Mouse (Mus musculus) layer of hippocampus, postnatal 14 days (tissue): ENCODE measurements around the gene 1700011L22Rik. TPM values are rescaled to one million over a fixed set of nuclear protein-coding genes. Genes with fewer than 3 reads are reported as not detected.

ENCODE experiments used
- DNase-seq, 2 experiments: peaks; one replicate each; pipeline ENCODE4 v3.0.0; 2021 to 2022; ENCODE audit warnings: low spot score in 2 of 2, mixed read lengths in 1 of 2
- long read RNA-seq, 2 experiments: library from polyadenylated mRNA; stranded (forward); transcript quantifications; one replicate each; pipeline ENCODE4 v2.0.0; 2021
- total RNA-seq, 2 experiments: library from RNA; stranded (reverse); gene quantifications; 2 replicates each; pipeline ENCODE4 v1.2.3; 2021

Gene 1700011L22Rik
- not detected for total RNA-seq
- long read RNA-seq, experiment 1 = 0 reads
- long read RNA-seq, experiment 2 = 0 reads

DNA sequence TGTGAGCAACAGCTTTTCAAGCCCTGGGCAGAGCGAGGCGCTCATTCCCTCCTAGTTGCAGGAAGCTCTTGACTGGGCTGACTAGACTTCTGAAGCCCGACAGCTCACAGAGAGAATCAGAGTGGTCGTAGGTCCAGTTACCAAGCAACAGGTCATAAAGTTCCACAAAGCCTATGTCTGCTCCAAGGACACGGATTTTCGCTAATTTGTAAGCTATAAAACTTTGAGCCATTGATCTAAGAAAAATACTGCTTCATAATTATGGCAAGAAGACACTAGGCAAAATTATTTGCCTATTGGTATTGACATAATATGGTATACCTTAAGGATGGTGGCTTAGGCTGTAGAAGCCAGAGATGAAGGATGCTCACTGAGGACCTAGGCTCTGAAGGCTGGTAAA lies at the start of gene 1700011L22Rik:
Gene 1700011L22Rik, minus strand, starts transcription at position 101 of the 400 bp plus-strand sequence.
- DNase-seq = no peak

DNA sequence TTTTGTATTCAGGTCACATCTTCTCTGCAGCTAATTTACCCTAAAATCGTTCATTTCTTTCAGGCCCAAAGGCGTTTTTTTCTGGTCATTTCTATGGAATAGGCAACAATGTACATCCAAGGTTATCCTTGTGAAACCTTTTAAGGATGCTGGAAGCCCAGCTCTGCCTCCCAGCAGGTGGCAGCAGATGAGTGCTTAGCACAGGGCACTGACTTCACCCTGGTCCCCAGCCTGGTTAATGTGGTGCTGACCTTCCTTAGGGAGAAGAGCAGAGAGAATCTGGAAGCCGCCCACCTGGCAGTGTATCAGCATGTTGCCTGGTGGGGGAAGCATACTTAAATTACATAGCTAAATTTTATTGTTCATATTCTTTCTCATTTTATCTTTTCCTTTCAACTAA lies 49.4 kb upstream of the 1700011L22Rik start:
- peak; percentile 43 to 69 for DNase-seq

DNA sequence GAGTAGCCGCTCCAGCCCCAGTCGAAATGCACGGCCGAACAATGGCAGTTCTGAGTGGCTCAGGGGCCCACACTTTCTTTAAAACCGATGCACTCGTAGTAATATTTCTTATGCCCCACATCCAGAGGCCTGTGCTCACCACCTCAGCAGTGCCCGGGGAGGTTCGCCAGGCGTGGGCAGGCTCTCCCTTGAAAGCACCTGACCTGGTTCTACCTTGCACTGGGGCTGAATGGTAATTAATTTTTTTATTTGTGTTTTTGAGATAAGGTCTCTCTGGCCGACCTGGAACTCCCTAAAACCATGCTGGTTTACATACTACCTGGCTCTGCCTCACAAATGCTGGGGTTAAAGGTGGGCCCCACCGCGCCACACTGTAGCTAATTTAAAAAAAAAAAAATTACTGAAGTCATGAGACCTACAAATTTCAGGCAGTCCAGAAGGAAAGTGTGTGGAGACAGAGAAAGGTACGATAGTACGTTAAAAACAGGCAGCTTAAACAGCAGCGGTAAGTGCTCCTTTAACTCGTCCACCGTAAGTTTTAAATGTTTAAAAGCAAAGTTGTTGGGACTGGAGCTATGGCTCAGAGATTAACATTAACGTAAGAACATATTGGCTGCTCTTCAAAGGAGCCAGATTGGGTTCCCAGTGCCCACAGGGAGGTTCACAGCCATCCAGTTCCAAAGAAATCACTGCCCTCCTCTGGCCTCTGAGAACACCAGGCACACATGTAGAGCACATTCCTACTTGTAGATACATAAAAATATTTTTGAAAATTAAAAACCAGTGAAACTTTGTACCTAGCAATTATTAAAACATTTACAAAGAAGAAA lies 47.1 kb upstream of the 1700011L22Rik start:
- no peak for DNase-seq

DNA sequence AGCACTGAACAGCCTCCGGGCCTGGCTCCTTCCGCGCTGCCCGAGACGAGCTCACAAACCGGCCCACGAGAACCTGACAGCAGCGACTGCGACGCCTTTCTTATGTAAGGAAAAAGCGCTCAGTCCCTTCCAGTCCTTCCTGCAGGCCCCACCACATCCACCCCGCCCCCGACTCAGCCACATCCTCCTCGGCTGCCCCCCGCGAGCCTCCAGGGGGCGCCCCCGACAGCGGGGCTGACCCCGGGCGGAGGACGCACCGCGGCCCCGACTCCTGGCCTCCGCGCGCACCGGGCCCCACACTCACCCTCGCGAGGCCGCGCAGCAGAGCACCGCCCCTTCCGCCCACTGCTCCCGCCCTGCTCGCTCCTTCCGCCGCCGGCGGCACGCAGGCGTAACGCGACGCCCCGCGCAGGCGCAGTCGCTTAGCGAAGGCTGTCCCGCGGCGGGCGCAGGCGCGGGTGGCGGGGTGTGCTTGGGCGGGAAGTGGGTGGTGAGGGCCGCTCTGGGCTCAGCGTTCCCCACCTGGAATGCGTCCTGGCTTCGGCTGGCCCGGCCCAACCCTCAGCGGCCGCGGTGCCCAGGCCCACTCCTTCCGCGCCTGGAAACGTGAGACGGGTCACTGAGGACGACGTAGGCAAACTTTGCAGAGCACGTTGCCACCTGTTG lies 46.4 kb upstream of the 1700011L22Rik start, which contains the start of gene Mmaa:
Gene Mmaa, minus strand, starts transcription at position 328 of the 666 bp plus-strand sequence.
- DNase-seq = peak; percentile 95 to 96

DNA sequence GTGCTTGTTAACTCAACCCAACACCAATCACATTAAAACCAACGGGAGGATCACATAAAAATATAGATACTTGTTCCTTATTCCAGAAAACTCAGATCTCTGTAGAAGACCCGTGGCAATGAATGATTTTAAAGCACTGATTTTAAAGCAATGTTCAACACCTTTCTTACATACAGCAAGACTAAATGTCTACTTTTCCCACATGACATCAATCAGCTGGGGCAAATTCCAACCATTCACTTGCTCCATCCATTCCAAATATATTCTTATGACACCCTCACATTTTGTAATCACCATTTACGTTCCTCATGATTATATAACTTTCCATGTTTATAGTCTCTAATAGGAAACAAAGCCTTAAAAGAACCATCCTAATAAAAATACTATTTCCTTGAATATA lies 45.5 kb upstream of the 1700011L22Rik start:
- no peak for DNase-seq

DNA sequence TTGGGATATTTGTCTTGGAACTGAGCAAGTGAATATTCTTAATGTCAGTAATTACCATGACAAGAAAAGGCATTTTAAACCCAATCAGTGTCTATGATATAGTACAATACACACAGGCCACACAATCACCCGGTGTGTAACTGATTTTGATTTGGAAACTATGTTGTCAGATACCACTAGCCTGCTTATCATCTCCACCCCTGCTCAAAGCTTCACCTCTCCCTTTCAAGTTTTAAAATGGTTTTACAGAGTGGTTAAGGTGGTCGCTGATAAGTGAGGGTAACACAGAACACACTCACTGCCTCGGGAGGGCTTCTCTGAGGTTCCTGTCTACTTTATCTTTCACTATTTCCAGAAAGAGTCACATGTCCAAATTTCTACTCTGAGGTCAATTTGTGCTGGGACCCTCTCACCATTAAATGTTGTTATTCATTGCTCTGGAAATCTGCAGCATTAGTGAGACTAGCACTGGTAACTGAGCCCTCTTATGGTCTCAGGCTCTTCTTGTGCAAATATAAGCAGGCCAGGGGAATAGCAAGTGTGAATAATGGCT lies 44.4 kb upstream of the 1700011L22Rik start:
- no peak for DNase-seq

DNA sequence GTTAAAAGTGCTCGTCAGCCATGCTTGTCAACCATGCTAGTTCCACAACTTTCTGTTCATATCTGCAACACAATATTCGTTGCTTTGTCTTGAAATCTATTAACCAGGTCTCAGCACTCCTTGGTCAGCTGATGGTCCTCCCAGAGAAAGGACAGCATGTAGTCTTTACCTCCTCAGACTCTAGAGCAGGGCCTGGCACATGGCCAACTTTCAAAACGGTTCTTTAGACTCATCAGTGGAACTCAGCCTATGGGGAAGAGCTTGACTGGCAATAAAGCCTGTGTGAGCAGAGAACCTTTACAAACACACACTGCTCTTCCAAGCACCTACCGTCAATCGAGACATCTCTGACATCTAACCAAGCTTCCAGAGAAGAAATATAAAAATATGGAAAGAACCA lies 41.2 kb upstream of the 1700011L22Rik start:
- DNase-seq = no peak

DNA sequence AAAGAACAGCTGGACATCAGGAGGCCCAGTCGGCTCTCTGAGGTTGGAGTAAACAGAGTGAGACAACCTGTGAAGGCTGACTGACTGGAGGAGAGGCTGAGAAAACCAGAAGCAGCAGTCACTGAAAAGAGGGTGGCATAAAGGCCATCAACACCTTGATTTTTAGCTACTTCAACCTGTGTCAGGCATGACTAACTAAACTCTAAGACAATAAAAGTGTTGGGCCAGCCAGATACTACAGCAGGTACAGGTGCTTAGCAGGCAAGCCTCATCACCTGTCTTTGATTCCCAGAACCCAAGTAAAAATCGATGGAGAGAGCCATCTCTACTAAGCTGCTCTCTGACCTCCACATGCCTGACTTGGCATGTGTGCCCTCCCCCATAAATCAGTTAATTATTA lies 40.3 kb upstream of the 1700011L22Rik start:
- DNase-seq = no peak

DNA sequence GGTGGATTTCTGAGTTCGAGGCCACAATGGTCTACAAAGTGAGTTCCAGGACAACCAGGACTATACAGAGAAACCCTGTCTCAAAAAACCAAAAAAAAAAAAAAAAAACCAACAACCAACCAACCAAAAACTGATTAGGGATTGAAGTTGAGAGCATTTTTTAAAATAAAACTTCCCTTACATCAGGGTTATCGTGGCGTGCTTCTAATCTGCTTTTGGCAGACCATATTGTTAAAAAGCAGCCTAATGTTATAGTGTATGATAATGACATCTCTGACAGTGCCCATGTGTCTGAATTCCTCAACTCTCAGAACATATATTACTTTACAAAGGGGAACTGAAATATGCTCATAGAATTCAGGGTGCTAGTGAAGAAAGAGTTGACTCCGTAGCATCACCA lies 39.9 kb upstream of the 1700011L22Rik start:
- DNase-seq = no peak

DNA sequence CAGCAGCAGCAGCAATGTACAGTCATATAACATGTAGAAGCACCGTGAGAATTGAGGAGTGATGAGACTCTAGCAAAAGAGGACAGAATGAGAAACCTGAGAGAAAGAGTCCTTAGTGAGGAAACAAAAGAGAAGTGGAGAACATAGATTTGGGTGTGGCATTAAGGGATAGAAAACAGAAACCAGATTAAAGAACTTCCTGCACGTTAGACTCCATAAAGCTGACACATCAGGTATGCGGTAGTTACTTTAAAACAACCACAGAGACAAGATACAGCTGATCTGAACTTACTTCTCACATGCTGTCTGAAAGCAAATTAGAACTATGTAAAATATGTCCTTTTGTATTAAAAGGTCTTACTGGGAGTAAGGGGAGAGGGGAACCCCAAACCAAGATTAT lies 38.1 kb upstream of the 1700011L22Rik start:
- no peak for DNase-seq

DNA sequence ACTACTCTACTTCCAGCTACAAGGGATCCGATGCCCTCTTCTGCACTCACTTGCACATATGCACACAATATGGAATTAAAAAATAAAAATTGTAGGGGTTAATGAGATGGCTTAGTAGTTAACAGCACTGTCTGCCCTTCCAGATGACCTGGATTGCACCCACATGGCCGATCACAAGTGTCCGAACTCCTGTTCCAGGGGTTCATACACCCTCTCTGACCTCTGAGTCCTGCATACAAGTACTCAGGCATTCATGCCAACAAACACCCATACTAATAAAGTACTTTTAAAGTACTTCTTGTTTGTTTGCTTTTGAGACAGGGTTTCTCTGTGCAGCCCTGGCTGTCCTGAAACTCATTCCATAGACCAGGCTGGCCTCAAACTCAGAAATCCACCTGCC lies 36.3 kb upstream of the 1700011L22Rik start:
- no peak for DNase-seq

DNA sequence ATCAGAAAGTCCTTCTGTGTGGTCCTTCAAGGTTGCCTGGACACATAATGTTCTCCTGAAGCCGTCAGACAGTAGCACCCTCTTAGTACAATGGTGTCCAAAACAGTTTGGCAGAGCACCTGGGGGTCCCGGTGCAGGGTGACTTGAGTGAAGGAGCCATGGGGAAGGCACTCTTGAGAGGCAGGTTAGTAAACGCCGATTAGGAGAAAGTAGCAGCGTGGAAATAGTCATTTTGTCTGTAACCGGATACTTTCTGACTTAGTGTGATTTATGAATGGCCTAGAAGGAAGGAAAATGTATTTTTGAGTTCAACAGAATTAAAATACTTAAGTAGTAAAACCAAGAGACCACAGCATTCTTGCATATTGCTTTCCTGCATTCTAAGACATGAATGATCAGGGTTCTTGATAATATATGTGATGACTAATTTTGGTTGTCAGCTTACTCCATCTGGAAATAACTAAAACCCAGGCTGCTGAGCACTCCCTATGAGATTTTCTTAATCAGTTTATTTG lies 33.1 kb upstream of the 1700011L22Rik start:
- DNase-seq = no peak

DNA sequence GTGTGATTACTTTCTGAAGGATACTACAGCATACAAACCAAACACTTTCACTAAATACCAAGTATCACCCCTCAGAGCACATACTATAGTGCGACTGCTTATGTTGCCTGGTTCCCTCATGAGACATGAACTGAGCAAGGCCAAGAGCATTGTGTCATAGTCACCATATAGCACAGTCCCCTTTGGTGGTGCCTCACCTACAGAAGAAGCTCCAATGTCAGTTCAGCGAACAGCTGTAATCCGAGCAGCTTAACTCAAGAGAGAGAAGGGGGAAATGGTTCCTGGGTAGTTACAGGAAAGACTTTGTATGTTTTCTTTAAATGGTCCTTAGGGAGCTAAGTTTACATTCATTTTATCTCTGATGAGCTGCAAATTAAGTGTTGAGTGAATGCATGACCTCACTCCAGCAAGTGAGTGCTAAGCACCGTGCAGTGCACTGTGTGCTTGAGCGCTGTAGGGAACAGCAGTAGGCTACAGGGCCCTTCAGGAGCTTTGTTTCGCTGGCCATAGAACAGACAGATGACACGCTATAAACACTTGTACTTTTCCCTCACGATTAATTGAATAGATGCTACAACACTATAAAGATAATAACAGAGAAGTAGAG lies 29.0 kb upstream of the 1700011L22Rik start:
- DNase-seq = no peak

DNA sequence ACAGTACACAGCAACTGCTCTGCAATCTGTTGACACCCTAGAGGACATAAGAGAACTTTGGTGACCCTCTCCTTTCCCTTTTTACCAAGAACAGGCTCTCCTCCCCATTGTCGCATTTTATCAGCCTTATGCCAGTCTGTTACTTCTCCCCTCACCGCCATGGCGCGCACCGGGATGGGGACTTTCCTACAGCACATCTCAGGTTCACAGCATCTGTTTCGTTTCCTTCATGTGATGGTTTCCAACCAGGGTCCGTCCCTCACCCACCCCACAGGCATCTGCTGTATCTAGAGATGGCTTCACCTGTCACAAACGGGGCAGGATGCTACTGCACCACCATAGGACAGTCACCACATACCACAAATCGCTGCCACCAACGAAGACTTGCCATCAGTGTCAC lies 26.6 kb upstream of the 1700011L22Rik start:
- DNase-seq = no peak

DNA sequence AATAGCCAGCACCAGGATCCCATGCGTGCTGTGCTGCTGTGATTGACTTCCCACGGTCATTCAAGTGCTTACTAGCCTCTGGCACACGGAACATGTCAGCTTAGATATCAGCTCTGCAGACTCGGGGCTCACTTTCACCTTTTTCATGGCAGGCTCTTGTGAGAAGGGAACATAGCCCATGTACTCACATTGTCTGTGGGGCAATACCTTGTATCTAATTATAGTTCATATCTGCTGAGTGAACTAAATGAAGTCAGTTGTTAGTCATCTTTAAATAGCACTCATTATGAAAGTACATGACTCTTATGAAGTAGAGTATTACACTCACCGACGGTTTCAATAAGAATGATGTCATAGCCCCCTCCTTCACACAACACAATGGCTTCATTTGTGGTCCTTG lies 25.4 kb upstream of the 1700011L22Rik start:
- DNase-seq = no peak

DNA sequence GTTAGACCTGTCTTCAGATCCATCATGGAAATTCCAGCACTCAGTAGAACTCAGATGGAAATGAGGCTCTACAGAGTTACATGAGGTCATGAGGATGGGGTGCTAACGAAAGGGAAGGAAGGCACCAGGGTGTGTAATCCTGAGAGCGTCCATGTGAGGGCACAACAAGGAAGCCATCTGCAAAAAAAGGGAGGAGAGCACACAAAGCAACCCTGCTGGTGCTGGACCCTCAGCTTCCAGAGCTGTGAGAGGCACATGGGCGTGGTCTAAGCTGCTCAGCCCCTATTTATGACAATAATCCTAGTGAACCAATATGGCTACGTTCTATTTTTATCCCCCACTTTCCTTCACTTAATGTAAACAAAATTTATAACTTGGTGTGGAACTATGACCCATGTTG lies 24.3 kb upstream of the 1700011L22Rik start:
- DNase-seq = no peak

DNA sequence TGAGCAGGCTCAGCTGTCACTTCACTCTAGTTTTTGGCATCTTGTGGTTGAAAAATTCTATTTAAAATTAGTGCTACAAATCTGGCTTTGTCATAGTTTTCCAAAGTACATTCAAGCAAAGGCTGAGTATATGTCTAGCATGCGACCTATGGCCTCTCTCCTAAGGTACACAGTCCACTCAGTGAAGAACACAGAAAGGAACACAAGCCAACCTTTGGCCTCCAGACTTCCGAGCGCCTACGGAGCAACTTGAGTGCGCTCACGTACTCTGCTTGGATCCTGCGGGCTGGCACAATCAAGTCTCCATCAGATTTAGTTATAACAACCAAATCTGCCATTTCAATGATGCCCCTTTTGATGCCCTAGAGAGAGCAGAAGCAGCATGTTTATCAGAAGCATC lies 20.6 kb upstream of the 1700011L22Rik start:
- DNase-seq = no peak

DNA sequence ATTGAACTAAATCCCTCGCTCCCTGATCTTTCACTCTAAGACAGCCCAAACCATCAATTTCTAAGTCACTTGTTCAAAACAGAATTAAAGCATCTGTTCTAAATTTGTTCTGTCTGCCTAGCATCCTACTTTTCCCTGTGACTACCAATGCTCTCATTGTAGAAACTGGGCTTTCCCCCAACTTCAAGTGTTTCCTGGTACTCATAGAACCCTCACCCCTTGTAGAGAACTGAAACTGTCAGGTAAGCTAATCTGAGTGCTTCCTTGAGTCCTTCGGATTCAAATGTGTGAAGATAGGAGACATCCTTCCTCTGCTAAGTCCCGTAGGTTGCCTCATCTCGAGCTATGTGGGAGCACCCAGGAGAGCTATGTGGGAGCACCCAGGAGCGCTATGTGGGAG lies 13.6 kb upstream of the 1700011L22Rik start:
- no peak for DNase-seq

DNA sequence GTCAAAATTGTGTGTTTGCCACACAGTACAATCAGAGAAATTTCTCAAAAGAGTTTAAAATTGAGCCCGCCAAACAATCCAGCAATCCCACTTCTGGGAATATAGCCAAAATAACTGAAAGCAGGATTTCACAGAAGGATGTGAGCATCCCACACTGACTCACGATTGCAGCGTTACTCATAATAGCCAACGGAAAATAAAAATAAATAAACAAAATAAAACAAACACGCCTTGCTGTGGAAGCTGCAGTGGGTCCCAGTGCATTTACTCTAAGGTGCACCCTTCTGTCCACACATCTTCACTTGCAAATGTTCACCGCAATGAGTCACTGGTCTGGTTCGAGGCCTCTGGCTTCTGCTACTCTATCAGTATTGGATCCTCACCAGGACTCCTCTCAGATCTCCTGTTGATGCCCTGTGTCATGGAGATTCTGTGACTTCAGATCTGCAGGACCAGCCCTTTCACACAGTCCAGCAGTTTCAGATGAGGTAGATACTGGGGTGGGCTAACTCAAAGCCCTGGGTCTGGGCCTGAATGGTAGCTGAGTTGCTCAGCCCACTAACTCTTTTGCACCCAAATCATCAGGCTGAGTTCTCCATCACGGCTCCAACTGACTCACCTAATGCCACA lies 7.8 kb upstream of the 1700011L22Rik start:
- DNase-seq = no peak

DNA sequence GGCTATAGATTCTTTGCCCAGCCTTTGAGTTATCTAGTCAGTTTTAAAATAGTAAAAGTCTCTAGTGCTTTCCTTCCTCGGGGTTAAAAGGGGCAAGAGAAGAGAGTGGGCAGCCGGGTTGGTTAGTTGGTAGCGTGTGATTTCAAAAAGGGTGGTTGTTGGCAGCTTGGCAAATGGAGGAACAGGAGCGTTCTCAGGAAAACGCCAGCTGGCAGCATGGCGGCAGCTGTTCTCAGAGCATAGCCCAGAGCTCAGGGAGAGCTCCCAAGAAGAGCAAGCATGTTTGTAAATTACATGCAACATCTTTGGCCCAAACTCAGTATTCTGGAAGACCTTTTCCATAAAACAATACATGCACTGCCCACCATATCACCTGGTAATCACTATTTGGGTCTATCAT lies 5.4 kb upstream of the 1700011L22Rik start:
- DNase-seq = peak; percentile 38

DNA sequence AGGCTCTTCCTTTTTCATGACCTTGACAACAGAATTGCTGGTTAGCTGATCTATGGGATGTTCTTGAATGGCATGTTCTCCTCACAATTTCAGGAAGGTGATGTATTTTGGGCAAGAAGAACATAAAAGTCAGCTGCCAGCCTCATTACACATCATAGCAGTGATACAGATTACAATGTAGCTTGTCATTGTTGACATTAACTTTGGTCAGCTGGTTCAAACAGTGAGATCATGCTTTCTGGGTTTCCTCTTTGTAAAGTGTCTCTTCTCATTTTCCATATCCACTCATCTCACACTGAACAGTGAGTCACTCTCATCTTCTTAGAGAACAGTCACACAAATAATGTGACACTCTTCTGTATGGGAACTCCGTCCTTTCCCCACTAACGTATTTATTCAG lies 4.9 kb downstream of the 1700011L22Rik start:
- DNase-seq = no peak
